Mouse (Mus musculus) thymus, postnatal 36 days (tissue): ENCODE results near the gene Cckbr.

ENCODE experiments used
- DNase-seq, 2 experiments: peaks; one replicate each; pipeline ENCODE4 v3.0.0; 2022; ENCODE audit warnings: mixed read lengths in 2 of 2

Gene Cckbr

DNA sequence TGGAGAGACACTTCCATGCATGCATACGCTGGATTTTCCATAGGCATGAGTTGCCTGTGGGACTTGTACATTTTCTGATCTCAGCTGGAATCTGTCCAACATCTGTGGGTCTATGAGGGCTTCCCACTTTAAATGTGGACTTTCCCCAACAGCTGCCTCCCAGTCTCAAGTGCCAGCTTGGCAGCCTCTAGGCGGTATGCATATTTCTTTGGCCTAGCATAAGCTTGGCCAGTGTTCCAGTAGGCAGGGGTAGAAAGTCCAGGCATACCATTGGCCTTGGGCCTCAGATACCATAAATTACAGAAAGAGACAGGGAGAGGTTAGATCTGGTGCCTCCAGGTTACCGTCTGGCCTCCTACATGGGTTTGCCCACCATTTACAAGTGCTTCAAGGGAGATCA is 72.3 kb downstream of the Cckbr start:
- DNase-seq, result no peak

- DNase-seq, result no peak
Observed at GRCm38 (mm10) chr7:105498854-105499492, 73.4 kb downstream of the Cckbr start.

DNA sequence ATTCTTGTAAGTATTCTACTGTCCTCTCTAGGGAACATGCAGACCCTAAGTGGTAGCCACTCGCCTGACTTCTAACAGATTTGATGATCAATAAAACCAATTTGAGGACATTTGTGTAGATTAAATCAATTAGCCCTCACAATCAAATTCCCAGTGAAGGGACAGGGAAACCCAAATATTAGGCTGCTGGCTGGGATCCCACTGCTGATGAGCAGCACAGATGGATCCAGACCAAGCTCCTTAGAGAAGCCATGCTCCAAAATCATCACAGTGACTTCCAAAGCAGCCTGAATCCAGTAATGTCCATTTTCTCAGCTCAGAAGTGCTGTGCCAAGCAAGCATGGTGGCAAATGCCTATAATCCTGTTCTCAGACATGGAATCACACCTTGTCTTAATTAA is 74.1 kb downstream of the Cckbr start:
- no peak for DNase-seq

- no peak for DNase-seq
Observed at GRCm38 (mm10) chr7:105501984-105502383, 76.5 kb downstream of the Cckbr start.

- no peak for DNase-seq
Observed at GRCm38 (mm10) chr7:105507257-105507656, 81.7 kb downstream of the Cckbr start.

DNA sequence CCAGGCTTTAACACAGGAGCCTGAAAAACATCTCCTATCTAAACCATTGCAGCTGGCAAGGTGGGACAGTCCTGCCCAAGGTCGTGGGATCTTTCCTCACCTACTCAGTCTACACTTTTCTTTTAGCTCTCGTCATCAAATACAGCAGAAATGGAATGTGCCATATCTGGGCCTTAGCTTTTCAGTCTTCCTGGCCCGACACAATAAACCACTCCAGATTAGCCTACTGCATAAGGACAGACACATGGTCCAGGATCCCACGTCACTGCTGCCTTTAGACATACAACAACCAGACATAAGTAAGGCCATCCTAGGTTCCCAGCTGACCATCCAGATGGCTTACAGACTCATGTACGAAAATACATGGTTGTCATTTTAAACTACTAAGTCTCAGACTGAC is 84.6 kb downstream of the Cckbr start:
- no peak for DNase-seq

DNA sequence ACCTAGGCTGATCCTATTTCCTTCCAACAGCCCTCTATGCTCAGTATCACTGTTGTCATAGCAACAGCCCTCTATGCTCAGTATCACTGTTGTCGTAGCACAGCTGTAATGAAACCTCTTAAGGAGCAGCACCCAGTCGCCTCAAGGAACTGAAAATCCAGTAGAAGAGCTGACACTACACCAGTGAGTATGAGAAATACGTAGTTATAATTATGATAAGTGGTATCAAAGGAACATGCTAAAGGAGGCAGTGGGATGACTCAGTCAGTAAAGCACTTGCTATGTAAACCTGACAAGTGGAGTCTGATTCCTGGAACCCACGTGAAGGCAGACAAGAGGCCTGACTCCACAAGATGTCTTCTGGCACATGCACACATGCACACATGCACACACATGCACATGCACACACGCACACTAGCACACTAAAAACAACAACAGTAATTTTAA is 88.3 kb downstream of the Cckbr start:
- no peak for DNase-seq

DNA sequence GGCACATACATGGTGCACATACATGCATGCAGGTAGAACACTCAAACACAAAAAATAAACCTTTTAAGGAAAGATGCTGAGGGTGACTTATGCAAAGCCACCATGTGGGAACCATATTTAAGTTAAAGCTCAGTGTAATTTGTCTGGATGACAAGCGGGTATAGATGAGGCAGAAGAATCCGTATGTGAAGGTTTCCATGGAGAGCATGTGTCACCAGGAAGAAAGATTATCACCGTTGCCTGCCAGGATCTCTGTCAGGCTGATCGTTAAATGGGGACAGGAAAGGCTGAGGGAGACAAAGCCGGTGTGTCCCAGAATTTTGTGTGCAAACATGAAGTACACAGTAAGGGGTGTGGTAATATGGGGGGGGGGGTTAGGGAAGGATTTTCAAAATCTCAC is 89.0 kb downstream of the Cckbr start:
- DNase-seq, result no peak

GRCm38 (mm10) chr7:105515178-105515577 is 89.6 kb downstream of the Cckbr start:
- DNase-seq, result peak; percentile 47 to 51

DNA sequence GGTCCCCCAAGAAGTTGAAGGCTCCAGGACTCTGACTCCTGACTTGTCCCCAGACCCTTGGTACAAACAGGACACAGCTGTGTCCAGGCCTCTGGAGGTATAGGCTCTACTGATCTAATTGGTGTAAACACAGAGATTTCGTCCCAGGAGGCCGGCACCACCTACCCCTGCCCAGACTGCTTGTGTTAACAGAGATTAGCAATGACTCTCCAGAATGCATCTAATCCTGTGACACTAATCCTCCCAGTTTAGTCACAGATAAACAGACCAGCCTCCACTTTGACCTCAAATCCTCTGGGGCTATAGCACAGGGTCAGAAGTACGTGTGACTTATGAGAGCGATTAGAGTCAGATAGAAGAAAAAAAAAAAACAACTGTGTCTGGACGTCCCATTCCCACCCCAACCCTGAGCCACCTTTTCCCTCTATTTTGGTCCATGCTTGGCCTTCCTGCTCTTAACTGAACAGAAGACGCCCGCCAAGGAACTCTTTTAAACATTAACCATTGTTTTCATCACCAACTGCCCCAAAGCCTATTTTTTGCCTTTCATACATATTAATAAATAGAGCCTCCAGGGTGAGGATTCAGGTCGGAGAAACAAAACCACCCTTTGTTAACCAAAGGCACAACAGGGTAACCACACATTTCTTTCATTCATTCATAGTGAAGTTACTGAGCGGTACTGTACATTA is 91.3 kb downstream of the Cckbr start:
- DNase-seq, result no peak

GRCm38 (mm10) chr7:105519336-105519735 is 93.8 kb downstream of the Cckbr start:
- DNase-seq, result no peak

DNA sequence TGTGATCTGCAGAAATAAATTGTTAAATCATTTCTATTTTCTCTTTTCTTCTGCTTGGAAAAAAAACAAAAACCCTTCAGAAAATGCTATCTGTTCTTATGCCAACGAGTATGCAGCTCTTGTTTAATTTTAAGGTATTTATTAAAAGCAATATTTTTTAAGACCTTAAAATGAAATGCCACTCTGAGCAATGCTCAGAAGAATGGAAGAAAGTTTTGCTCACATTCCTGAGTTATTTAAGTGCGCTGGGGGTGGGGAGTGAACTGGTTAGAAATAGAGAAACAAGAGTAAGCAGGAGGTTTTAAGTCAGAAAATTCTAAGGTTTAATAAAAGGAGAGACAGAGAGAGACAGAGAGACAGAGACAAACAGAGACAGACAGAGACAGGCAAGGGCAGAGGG is 94.2 kb downstream of the Cckbr start:
- DNase-seq, result no peak

DNA sequence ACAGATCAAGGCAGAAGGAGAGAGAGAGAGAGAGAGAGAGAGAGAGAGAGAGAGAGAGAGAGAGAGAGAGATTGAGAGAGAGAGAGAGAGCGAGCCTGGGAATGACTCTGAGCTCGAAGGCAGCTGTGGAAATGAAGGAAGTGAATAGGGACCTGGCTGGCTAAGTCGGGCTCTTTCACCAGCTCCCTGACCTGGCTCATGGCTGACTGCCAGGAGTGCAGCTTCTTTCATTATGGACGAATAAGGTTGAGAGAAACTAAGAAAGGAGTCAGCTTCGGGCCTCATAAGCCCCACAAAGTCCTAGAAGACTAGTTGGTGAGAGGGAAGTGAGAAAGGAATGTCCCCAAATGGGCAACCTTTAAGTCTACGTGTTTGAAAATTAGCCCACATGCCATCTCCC is 94.7 kb downstream of the Cckbr start:
- no peak for DNase-seq
